Mouse (Mus musculus): ENCODE results near the gene Tspear. TPM values are rescaled to one million over a fixed set of nuclear protein-coding genes. Genes with fewer than 3 reads are reported as not detected.

Gene Tspear
- polyA plus RNA-seq, 1 experiment from 2014 or later: 1.7 TPM

MicroRNAs encoded within 50 kb of the gene (microRNA counts, 519-probe panel; counts per million panel counts)
- not detected for microRNA mmu-miR-1930

Small RNA genes within 50 kb of the gene (microRNA-seq; reads per million reads assigned to microRNA genes)
- 12.7 reads per million, percentile 31 among the genes with 10 or more reads in this experiment for gene Mir1930

Other genes with a start within 250 kb of the Tspear start
- gene Fam207a, start 170.8 kb upstream of the Tspear start, polyA plus RNA-seq (2015; fragmentation: Nextera tagmentation; extraction: Ambion mirVana): 48.0 and 52.8 TPM in 2 replicates
- gene Itgb2, start 156.3 kb upstream of the Tspear start, polyA plus RNA-seq (2015; fragmentation: Nextera tagmentation; extraction: Ambion mirVana): 0.81 and 0.87 TPM in 2 replicates
- gene Pttg1ip, start 104.8 kb upstream of the Tspear start, polyA plus RNA-seq (2015; fragmentation: Nextera tagmentation; extraction: Ambion mirVana): 68.6 and 72.0 TPM in 2 replicates
- 308 and 325 TPM in 2 replicates for gene Sumo3, start 80.5 kb upstream of the Tspear start, polyA plus RNA-seq (2015; fragmentation: Nextera tagmentation; extraction: Ambion mirVana)
- gene Gm49325, start 80.4 kb upstream of the Tspear start, polyA plus RNA-seq (2015; fragmentation: Nextera tagmentation; extraction: Ambion mirVana): 2.5 TPM in 1 of 2 replicates, not detected in the other
- gene Ube2g2, start 64.3 kb upstream of the Tspear start, polyA plus RNA-seq (2015; fragmentation: Nextera tagmentation; extraction: Ambion mirVana): 91.1 and 97.2 TPM in 2 replicates
- gene Gm19402, start 4.2 kb downstream of the Tspear start, polyA plus RNA-seq (2015; fragmentation: Nextera tagmentation; extraction: Ambion mirVana): not detected in 2 replicates
- gene Gm9508, start 10.7 kb downstream of the Tspear start, polyA plus RNA-seq (2015; fragmentation: Nextera tagmentation; extraction: Ambion mirVana): not detected in 2 replicates
- gene Gm10272, start 20.1 kb downstream of the Tspear start, polyA plus RNA-seq (2015; fragmentation: Nextera tagmentation; extraction: Ambion mirVana): not detected in 2 replicates
- gene Gm10024, start 24.9 kb downstream of the Tspear start, polyA plus RNA-seq (2015; fragmentation: Nextera tagmentation; extraction: Ambion mirVana): not detected in 2 replicates
- not detected in 2 replicates for gene Gm10142, start 29.2 kb downstream of the Tspear start, polyA plus RNA-seq (2015; fragmentation: Nextera tagmentation; extraction: Ambion mirVana)
- gene Krtap12-1, start 34.0 kb downstream of the Tspear start, polyA plus RNA-seq (2015; fragmentation: Nextera tagmentation; extraction: Ambion mirVana): not detected in 2 replicates
- gene Gm10100, start 39.9 kb downstream of the Tspear start, polyA plus RNA-seq (2015; fragmentation: Nextera tagmentation; extraction: Ambion mirVana): not detected in 2 replicates
- not detected in 2 replicates for gene Gm18596, start 56.1 kb downstream of the Tspear start, polyA plus RNA-seq (2015; fragmentation: Nextera tagmentation; extraction: Ambion mirVana)
- not detected in 2 replicates for gene Gm9736, start 64.8 kb downstream of the Tspear start, polyA plus RNA-seq (2015; fragmentation: Nextera tagmentation; extraction: Ambion mirVana)
- not detected in 2 replicates for gene Gm3233, start 73.1 kb downstream of the Tspear start, polyA plus RNA-seq (2015; fragmentation: Nextera tagmentation; extraction: Ambion mirVana)
- gene Gm3238, start 84.8 kb downstream of the Tspear start, polyA plus RNA-seq (2015; fragmentation: Nextera tagmentation; extraction: Ambion mirVana): not detected in 2 replicates
- gene Gm7138, start 90.4 kb downstream of the Tspear start, polyA plus RNA-seq (2015; fragmentation: Nextera tagmentation; extraction: Ambion mirVana): not detected in 2 replicates
- not detected in 2 replicates for gene Gm3250, start 96.0 kb downstream of the Tspear start, polyA plus RNA-seq (2015; fragmentation: Nextera tagmentation; extraction: Ambion mirVana)
- not detected in 2 replicates for gene Gm7137, start 101.6 kb downstream of the Tspear start, polyA plus RNA-seq (2015; fragmentation: Nextera tagmentation; extraction: Ambion mirVana)
- gene Gm9639, start 108.5 kb downstream of the Tspear start, polyA plus RNA-seq (2015; fragmentation: Nextera tagmentation; extraction: Ambion mirVana): not detected in 2 replicates
- not detected in 2 replicates for gene Gm19668, start 112.6 kb downstream of the Tspear start, polyA plus RNA-seq (2015; fragmentation: Nextera tagmentation; extraction: Ambion mirVana)
- gene Gm9507, start 125.3 kb downstream of the Tspear start, polyA plus RNA-seq (2015; fragmentation: Nextera tagmentation; extraction: Ambion mirVana): not detected in 2 replicates
- gene Gm2696, start 128.1 kb downstream of the Tspear start, polyA plus RNA-seq (2015; fragmentation: Nextera tagmentation; extraction: Ambion mirVana): not detected in 2 replicates
- not detected in 2 replicates for gene Krtap10-4, start 140.5 kb downstream of the Tspear start, polyA plus RNA-seq (2015; fragmentation: Nextera tagmentation; extraction: Ambion mirVana)
- not detected in 2 replicates for gene Krtap10-10, start 149.4 kb downstream of the Tspear start, polyA plus RNA-seq (2015; fragmentation: Nextera tagmentation; extraction: Ambion mirVana)
- gene Gm36176, start 160.2 kb downstream of the Tspear start, polyA plus RNA-seq (2015; fragmentation: Nextera tagmentation; extraction: Ambion mirVana): not detected in 2 replicates
- gene Gm10318, start 166.3 kb downstream of the Tspear start, polyA plus RNA-seq (2015; fragmentation: Nextera tagmentation; extraction: Ambion mirVana): not detected in 2 replicates
- gene Gm3285, start 175.4 kb downstream of the Tspear start, polyA plus RNA-seq (2015; fragmentation: Nextera tagmentation; extraction: Ambion mirVana): not detected in 2 replicates
- gene Lrrc3, start 216.0 kb downstream of the Tspear start, polyA plus RNA-seq (2015; fragmentation: Nextera tagmentation; extraction: Ambion mirVana): 24.2 and 24.3 TPM in 2 replicates